Mouse (Mus musculus) spleen, postnatal 4 days (tissue): Measurements from ENCODE around the gene Slc27a1.

Experiments
- DNase-seq, 2 experiments: peaks; one replicate each; pipeline ENCODE4 v3.0.0; 2022; ENCODE audit warnings: low spot score in 2 of 2

Slc27a1 gene

GRCm38 (mm10) chr8:71558071-71558957, 10.4 kb upstream of the Slc27a1 start, which contains the start of gene Tmem221:
Gene Tmem221 (minus strand): TSS chr8:71558871.
- DNase-seq: no peak

DNA sequence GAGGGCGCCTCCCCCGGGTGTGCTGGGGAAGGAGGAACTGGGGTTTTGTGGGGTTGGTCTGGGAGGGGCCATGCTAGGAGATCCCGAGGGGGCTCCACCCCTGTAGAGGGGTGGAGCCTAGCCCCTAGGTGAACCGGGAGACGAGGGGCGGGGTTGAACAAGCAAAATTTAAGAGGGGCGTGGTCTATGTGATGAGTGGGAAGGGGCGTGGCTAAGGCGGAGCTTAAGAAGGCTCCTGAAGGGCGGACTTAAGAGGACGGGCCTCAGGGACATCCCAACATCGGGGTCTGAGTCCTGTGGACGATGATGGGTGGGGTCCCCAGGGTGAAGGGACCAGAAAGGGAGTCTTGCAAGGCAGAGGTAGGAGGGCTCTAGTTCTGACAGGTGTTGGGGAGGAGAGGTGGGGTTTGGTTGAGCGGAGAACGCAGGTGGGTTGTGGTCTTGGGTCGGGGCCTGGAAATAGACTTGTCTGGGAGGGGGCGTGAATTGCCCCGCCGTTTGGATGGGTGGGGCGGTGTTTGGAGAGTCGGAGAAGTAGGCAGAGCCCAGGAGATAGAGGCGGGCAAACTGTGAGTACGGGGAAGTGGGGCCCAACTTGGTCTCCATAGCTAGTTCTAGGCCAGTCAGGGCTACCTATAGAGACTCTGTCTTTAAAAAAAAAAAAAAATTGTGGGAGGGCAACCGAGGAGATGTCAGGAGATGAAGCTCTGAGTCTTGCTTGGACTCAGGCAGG, 9.6 kb upstream of the Slc27a1 start:
- DNase-seq: peak; percentile 75 to 82

GRCm38 (mm10) chr8:71560071-71560470, 8.6 kb upstream of the Slc27a1 start:
- DNase-seq: no peak

DNA sequence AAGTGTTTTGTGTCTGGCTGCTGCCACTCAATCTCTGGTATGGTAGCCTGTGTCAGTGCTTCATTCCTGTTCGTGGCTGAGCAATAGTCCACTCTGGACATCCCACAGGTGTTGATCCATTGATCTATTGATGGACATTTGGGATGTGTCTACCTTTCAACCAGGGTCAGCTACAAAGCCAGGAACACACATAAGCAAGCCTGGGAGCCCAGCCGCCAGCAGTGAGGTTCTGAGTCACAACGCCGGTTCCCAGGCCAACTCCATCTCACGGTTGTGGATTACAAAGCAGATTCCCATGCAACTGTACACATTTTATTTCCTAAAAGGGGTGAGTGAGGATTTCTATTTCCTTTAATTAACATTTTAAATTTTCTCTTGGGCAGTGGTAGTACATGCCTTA, 7.9 kb upstream of the Slc27a1 start:
- DNase-seq: no peak

- peak in 1 of 2 experiments; percentile 53 for DNase-seq
Measured at GRCm38 (mm10) chr8:71561401-71561800, 7.3 kb upstream of the Slc27a1 start.

- DNase-seq: peak; percentile 84 to 95
Measured at GRCm38 (mm10) chr8:71562751-71563150, 5.9 kb upstream of the Slc27a1 start.

- DNase-seq: no peak
Measured at GRCm38 (mm10) chr8:71563992-71564391, 4.7 kb upstream of the Slc27a1 start.

DNA sequence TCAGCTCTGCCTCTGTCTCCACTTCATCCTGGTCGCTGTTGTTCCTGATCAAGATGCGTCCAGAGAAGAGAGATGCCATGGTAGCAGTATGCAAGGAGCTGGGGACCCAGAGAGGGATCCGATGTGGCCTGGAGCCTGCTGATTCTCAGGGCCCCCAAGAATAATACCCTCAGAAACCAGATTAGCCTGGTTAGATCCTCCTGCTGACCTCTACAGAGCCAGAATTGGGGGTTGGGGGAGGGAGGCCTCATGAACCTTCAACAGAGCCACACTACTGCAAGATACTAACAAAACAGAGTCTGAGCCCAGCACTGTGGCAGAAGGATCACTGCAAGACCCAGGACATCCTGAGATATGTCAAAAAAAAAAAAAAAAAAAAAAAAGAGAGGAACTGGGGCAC, 2.2 kb upstream of the Slc27a1 start, which contains the start of gene Nxnl1:
Nxnl1 (minus strand) TSS at position 101 of the 400 bp plus-strand sequence.
- DNase-seq: no peak

- DNase-seq: no peak
Measured at GRCm38 (mm10) chr8:71567587-71567986, 1.1 kb upstream of the Slc27a1 start.

- DNase-seq: no peak
Measured at GRCm38 (mm10) chr8:71568941-71569340, 259 bp downstream of the Slc27a1 start.

DNA sequence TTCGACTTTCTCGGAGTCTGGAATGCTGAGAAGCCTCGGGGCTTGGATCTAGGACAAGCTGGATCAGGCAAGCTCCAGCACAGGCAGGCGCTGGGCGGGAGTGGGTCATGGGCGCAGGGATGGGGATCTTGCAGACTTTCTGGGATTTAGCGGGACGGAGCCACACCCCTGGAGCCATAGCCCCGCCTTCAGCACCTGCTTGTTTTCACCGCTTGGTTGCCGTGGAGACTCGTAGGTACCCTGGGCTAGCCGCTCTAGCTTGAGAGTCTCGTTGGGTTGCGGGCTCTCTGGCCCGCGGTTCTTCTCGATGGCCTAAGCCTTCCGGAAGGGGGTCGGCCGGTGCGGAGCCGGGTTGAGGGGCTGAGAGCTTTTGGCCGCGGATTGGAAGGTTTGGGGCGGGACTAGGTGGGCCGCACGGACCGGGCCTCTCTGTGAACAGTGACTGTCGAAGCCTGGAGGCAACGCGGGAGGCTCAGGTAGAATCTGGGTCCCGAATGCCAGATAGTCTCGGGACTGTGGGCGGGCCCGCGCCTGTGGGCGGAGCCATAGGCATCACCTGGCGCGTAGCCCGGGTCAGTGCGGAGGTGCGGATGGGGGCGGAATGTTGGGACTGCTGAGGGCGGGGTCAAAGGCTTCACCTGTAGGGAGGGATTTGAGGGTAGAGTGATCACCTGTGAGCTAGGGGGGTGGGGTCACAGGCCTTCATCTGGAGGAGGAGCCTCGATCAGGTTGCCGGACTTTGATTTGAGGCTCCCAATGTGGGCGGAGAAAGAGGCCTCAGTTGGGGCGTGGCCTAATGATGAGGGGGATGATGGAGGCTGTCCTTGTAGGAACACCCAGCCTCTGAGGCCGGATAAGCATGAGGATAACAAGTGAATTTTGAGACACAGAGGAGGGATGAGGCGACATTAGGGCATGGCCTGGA, 946 bp downstream of the Slc27a1 start:
- peak; percentile 65 to 75 for DNase-seq

DNA sequence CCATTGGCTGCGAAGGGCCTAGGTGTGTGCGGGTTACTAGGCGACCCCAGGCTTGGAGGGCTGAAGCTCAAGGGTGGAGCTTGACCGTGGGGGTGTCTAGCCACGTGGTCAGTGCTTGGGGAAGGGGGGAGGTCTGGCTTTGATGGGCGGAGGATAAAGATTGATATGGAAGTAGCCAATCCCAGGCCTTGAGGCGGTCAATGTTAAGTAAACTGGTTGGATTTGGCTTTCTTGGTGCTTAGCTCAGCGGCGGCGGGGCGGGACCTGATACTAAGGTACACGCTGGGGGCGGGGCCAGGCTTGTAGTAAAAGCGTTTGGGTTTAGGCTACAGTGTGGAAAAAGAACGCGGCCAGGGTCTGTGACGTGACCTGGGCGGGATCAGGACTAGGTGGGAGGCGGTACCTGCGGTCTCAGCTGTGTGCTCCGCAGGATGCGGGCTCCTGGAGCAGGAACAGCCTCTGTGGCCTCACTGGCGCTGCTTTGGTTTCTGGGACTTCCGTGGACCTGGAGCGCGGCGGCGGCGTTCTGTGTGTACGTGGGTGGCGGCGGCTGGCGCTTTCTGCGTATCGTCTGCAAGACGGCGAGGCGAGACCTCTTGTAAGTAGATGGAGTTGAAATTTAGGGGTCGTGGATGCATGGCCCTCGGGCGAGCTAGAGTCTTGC, 1.7 kb downstream of the Slc27a1 start:
- DNase-seq: peak; percentile 75 to 88

DNA sequence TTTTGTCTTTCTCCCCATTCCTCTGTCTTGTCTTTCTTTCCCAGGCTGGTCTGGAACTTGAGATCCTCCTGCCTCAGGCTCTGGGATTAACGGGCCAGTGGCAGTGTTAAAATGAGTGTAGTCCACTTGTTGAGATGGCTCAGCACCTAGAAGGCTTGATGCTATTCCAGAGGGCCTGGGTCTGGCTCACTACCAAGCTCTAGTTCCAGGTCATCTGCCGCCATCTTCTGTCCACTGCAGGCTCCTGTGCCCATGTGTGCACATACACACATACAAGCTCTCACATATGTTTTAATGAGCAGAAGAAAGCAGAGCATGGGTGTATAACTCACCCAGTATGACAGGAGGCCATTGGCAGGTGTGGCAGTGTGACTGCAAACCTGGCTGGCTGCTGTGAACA, 3.4 kb downstream of the Slc27a1 start:
- no peak for DNase-seq

GRCm38 (mm10) chr8:71572847-71573633, 4.4 kb downstream of the Slc27a1 start:
- no peak for DNase-seq

- DNase-seq: no peak
Measured at GRCm38 (mm10) chr8:71574426-71574825, 5.7 kb downstream of the Slc27a1 start.

DNA sequence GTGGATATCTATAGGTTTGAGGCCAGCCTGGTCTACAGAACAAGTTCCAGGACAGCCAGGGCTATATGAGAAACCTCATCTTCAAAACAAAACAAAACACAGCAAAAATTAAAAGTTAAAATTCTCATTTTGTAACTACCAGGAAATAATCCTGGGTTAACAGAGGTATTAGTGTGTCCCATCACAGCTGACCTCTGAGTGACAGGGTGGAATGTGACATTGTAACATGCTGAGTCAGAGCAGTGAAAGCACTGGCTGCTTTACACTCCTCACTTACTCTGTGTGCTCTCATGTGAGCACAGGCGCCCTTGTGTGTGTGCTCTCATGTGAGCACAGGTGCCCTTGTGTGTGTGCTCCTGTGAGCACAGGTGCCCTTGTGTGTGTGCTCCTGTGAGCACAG, 6.3 kb downstream of the Slc27a1 start:
- DNase-seq: no peak

- no peak for DNase-seq
Measured at GRCm38 (mm10) chr8:71577856-71578387, 9.2 kb downstream of the Slc27a1 start.

GRCm38 (mm10) chr8:71579009-71579408, 10.3 kb downstream of the Slc27a1 start:
- DNase-seq: no peak

GRCm38 (mm10) chr8:71579476-71579875, 10.8 kb downstream of the Slc27a1 start:
- no peak for DNase-seq

GRCm38 (mm10) chr8:71580201-71580600, 11.5 kb downstream of the Slc27a1 start:
- DNase-seq: no peak
